Mouse (Mus musculus): Measurements from ENCODE around the gene Tff2. TPM values are rescaled to one million over a fixed set of nuclear protein-coding genes. Genes with fewer than 3 reads are reported as not detected.

Gene Tff2
- total and polyA plus RNA-seq, 3 experiments: not detected

DNA sequence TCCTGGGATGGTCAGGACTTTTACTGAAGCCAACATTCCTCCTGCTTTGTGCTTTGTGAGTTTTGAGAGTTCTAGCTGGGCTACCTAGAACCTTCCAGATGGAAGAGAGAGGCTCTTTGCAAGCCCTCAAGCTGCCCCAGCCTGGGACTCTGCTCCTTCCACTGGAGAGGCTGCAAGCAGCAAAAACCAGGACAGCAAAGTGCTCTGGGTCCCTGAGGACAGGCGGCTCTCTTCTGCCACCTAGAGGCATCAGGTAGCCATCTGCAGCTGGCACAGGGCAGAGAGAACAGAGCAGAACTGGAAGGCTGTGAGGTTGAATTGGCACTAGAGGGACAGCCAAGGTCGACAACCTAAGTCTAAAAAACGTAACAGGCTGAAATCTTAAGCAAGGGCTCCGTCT lies 43.3 kb upstream of the Tff2 start (continued):
- TF ChIP-seq TBP (conservative IDR thresholded peaks at IDR 0.05; ENCODE audit: low read depth, low read length) (no peak), ELF1 (IDR thresholded peaks at IDR 0.05; ENCODE audit: low read depth, low read length) (no peak)

- H3K4me3 ChIP-seq (replicated peaks in 1 of 3; ENCODE audit: low read depth in 2 of 3, low read length in 2 of 3, poor library complexity in 1 of 3): no peak overlapping the region
- no peak for TF ChIP-seq USF2 (conservative IDR thresholded peaks at IDR 0.05; ENCODE audit: low read depth, low read length)
- no peak for TF ChIP-seq UBTF (IDR thresholded peaks at IDR 0.05; ENCODE audit: low read depth, low read length)
- no peak for TF ChIP-seq MXI1 (IDR thresholded peaks at IDR 0.05; ENCODE audit: low read depth, low read length)
- no peak for TF ChIP-seq JUND (conservative IDR thresholded peaks at IDR 0.05; ENCODE audit: low read depth, low read length)
- no peak for TF ChIP-seq KAT2A (IDR thresholded peaks at IDR 0.05; ENCODE audit: insufficient replicate concordance, low read length)
- TF ChIP-seq GABPA (IDR thresholded peaks at IDR 0.05; ENCODE audit: insufficient replicate concordance, low read depth, low read length): no peak
- TF ChIP-seq JUN (IDR thresholded peaks at IDR 0.05; ENCODE audit: insufficient read depth, low read depth, low read length): no peak
- TF ChIP-seq POLR2A (IDR thresholded peaks at IDR 0.05; ENCODE audit: low read depth, low read length): no peak
- no peak for TF ChIP-seq BHLHE40 (IDR thresholded peaks at IDR 0.05; ENCODE audit: low read depth, low read length)
- TF ChIP-seq RCOR1 (conservative IDR thresholded peaks at IDR 0.05; ENCODE audit: low read depth, low read length): no peak
- TF ChIP-seq HCFC1 (IDR thresholded peaks at IDR 0.05; ENCODE audit: low read depth, low read length): no peak
- TF ChIP-seq MAFK (IDR thresholded peaks at IDR 0.05; ENCODE audit: insufficient replicate concordance, low read length): no peak
- TF ChIP-seq MAZ (IDR thresholded peaks at IDR 0.05; ENCODE audit: low read depth, low read length): no peak
- TF ChIP-seq RAD21 (IDR thresholded peaks at IDR 0.05; ENCODE audit: low read depth, low read length): no peak
- TF ChIP-seq ZC3H11A (IDR thresholded peaks at IDR 0.05; ENCODE audit: low read depth, low read length): no peak
- TF ChIP-seq CTCF (conservative IDR thresholded peaks at IDR 0.05 in 1 of 2, IDR thresholded peaks at IDR 0.05 in 1 of 2; ENCODE audit: low read depth in 2 of 2, low read length in 2 of 2): no peak
- TF ChIP-seq TBP (conservative IDR thresholded peaks at IDR 0.05; ENCODE audit: low read depth, low read length): no peak
- TF ChIP-seq ETS1 (conservative IDR thresholded peaks at IDR 0.05; ENCODE audit: low read depth, low read length): no peak
- TF ChIP-seq EP300 (IDR thresholded peaks at IDR 0.05; ENCODE audit: low read length): no peak
- no peaks in the 10 kb centered on the region for H3K79me2 ChIP-seq (replicated peaks; ENCODE audit: control insufficient read depth, extremely low read depth, insufficient read depth, poor library complexity, severe bottlenecking)
- peaks cover 3% of the 10 kb centered on the region for H3K9me3 ChIP-seq (replicated peaks; ENCODE audit: low read length)
- H3K36me3 ChIP-seq (replicated peaks in 1 of 2; ENCODE audit: control insufficient read depth in 1 of 2, insufficient read depth in 1 of 2, low read length in 1 of 2): no peaks in the 10 kb centered on the region
- DNase-seq (ENCODE audit: extremely low read depth): no peak
- H3K4me2 ChIP-seq (ENCODE audit: insufficient read depth, low read depth, poor library complexity, severe bottlenecking): no peak overlapping the region
- H3K27ac ChIP-seq (ENCODE audit: insufficient read depth, low read depth): no peak overlapping the region
- peaks cover 9 to 28% of the 10 kb centered on the region in 2 experiments for H3K4me1 ChIP-seq (ENCODE audit: control insufficient read depth in 1 of 2, insufficient read depth in 2 of 2)
- peaks cover 2% of the 10 kb centered on the region for H3K27me3 ChIP-seq (replicated peaks)
- dilution Hi-C loops (cut with MboI; ENCODE audit: extremely low pct_ligation_motif_present, extremely low pct_unique_long_range_greater_than_20kb, low sequenced_read_pairs): no loop called here
- in situ Hi-C loops (cut with MboI; ENCODE audit: low pct_ligation_motif_present, low pct_unique_long_range_greater_than_20kb, low sequenced_read_pairs): no loop called here
- H3K9ac ChIP-seq (ENCODE audit: insufficient read depth, low read depth): no peak overlapping the region
Observed at GRCm38 (mm10) chr17:31184269-31184990, 40.3 kb upstream of the Tff2 start.
